Mouse (Mus musculus) liver, embryonic 12.5 days (tissue): ENCODE results near the gene Zfp963. TPM values are rescaled to one million over a fixed set of nuclear protein-coding genes. Genes with fewer than 3 reads are reported as not detected.
"Not testable (repeated sequence)": the region's sequence is repeated elsewhere in the genome, so short reads cannot be mapped to it uniquely, and the experiment has no call there.

Experiments
- ATAC-seq: fragments of 200-750 bp; cut with Nextera tagmentation; 2 replicates; pipeline ENCODE4 v1.8.0; 2017; ENCODE audit warnings: moderate number of reproducible peaks, mild to moderate bottlenecking, moderate library complexity
- H3K27ac ChIP-seq: fragments of 300-500 bp; sonication (generic); 2 replicates; pipeline ENCODE4 v1.5.1; 2016; ENCODE audit warnings: mild to moderate bottlenecking
- H3K27me3 ChIP-seq: fragments of 300-500 bp; sonication (generic); replicated peaks from 2 replicates; pipeline ENCODE4 v1.6.1; 2016; ENCODE audit warnings: mild to moderate bottlenecking, moderate library complexity
- H3K36me3 ChIP-seq: fragments of 300-500 bp; sonication (generic); 2 replicates; pipeline ENCODE4 v1.6.1; 2016; ENCODE audit warnings: mild to moderate bottlenecking, moderate library complexity
- H3K4me1 ChIP-seq: fragments of 300-500 bp; sonication (generic); 2 replicates; pipeline ENCODE4 v1.6.1; 2016
- H3K4me2 ChIP-seq: fragments of 300-500 bp; sonication (generic); 2 replicates; pipeline ENCODE4 v1.6.1; 2016; ENCODE audit warnings: mild to moderate bottlenecking, moderate library complexity
- H3K4me3 ChIP-seq: fragments of 300-500 bp; sonication (generic); 2 replicates; pipeline ENCODE4 v1.5.1; 2016; ENCODE audit warnings: mild to moderate bottlenecking, moderate library complexity
- H3K9ac ChIP-seq: fragments of 300-500 bp; sonication (generic); 2 replicates; pipeline ENCODE4 v1.6.1; 2016; ENCODE audit warnings: mild to moderate bottlenecking, moderate library complexity
- H3K9me3 ChIP-seq: fragments of 300-500 bp; sonication (generic); replicated peaks from 2 replicates; pipeline ENCODE4 v1.6.1; 2016; ENCODE audit warnings: mild to moderate bottlenecking, moderate library complexity
- WGBS: fragments of 180-500 bp; shearing (Covaris S2); methylation state at CpG from one replicate; pipeline ENCODE4 v1.1.7; 2016; ENCODE audit not compliant: insufficient replicate concordance; 5-methylcytosine and 5-hydroxymethylcytosine counted together
- polyA plus RNA-seq: library from polyadenylated mRNA; unstranded; fragments of >200 nt; fragmentation: Nextera tagmentation; extraction: Ambion mirVana; gene quantifications from 2 replicates; pipeline ENCODE4 v1.2.1, GENCODE M21; 2016

The Zfp963 gene
- polyA plus RNA-seq, 1 experiment from 2014 or later, result 1.8 TPM

GRCm38 (mm10) chr8:69717232-69717580 is 32.6 kb downstream of the Zfp963 start:
- Histone ChIP-seq H3K9me3 (no peaks in the 10 kb centered on the region), H3K27ac (no peak overlapping the region), H3K9ac (no peak overlapping the region), H3K4me3 (peak overlapping the region; percentile 88), H3K4me2 (peak overlapping the region; percentile 68), H3K36me3 (peaks cover 19% of the 10 kb centered on the region), H3K27me3 (no peaks in the 10 kb centered on the region), H3K4me1 (peaks cover 29% of the 10 kb centered on the region)
- 40% methylated on average over 5 of the region's 5 CpGs for WGBS
- peak; percentile 16 for ATAC-seq

GRCm38 (mm10) chr8:69716403-69717231 is 33.2 kb downstream of the Zfp963 start:
- WGBS, result under 1% methylated on average over 52 of the region's 52 CpGs
- ATAC-seq, result peak; percentile 98
- H3K9ac ChIP-seq, result peak overlapping the region; percentile 93

GRCm38 (mm10) chr8:69715366-69715765 is 34.4 kb downstream of the Zfp963 start:
- Histone ChIP-seq H3K9ac (peak overlapping the region; percentile 93), H3K4me3 (peak overlapping the region; percentile 88), H3K4me2 (peak overlapping the region; percentile 59), H3K9me3 (no peaks in the 10 kb centered on the region), H3K27ac (no peak overlapping the region), H3K4me1 (peaks cover 29% of the 10 kb centered on the region), H3K36me3 (peaks cover 37% of the 10 kb centered on the region), H3K27me3 (no peaks in the 10 kb centered on the region)
- WGBS, result 73% methylated on average over 6 of the region's 6 CpGs
- no peak for ATAC-seq

More at GRCm38 (mm10) chr8:69716403-69717231, 33.2 kb downstream of the Zfp963 start:
- H3K4me2 ChIP-seq, result peak overlapping the region; percentile 68
- peaks cover 29% of the 10 kb centered on the region for H3K4me1 ChIP-seq
- peaks cover 25% of the 10 kb centered on the region for H3K36me3 ChIP-seq
- peak overlapping the region; percentile 88 for H3K4me3 ChIP-seq
- no peaks in the 10 kb centered on the region for H3K27me3 ChIP-seq
- H3K27ac ChIP-seq, result peak overlapping the region; percentile 99
- H3K9me3 ChIP-seq, result no peaks in the 10 kb centered on the region

- H3K9ac ChIP-seq, result no peak overlapping the region
- no peaks in the 10 kb centered on the region for H3K27me3 ChIP-seq
- H3K4me1 ChIP-seq, result peaks cover 29% of the 10 kb centered on the region
- H3K9me3 ChIP-seq, result no peaks in the 10 kb centered on the region
- no peak for ATAC-seq
- peaks cover 56% of the 10 kb centered on the region for H3K36me3 ChIP-seq
- H3K4me3 ChIP-seq, result no peak overlapping the region
- no peak overlapping the region for H3K4me2 ChIP-seq
- WGBS, result 67% methylated on average over 8 of the region's 8 CpGs
- no peak overlapping the region for H3K27ac ChIP-seq
These were observed 36.3 kb downstream of the Zfp963 start for GRCm38 (mm10) chr8:69713516-69713915.

- H3K36me3 ChIP-seq, result peaks cover 85% of the 10 kb centered on the region
- not testable (repeated sequence) for H3K9me3 ChIP-seq, H3K9ac ChIP-seq, H3K4me3 ChIP-seq, ATAC-seq, H3K27ac ChIP-seq, H3K4me2 ChIP-seq, H3K27me3 ChIP-seq
- 90% methylated on average over 10 of the region's 10 CpGs for WGBS
- H3K4me1 ChIP-seq, result peaks cover 23% of the 10 kb centered on the region
These were observed 39.1 kb downstream of the Zfp963 start, which contains the start of gene Zfp869 for GRCm38 (mm10) chr8:69710624-69711023. Zfp869 (minus strand) TSS chr8:69710724.

- Histone ChIP-seq H3K9me3 (0 out of 2 replicates have a peak, but pooled peaks cover 9% of the 10 kb centered on the region), H3K27ac (no peak overlapping the region), H3K4me3 (no peak overlapping the region), H3K4me2 (no peak overlapping the region), H3K9ac (no peak overlapping the region), H3K36me3 (peaks cover 39% of the 10 kb centered on the region), H3K4me1 (no peaks in the 10 kb centered on the region), H3K27me3 (no peaks in the 10 kb centered on the region)
- whole genome bisulfite sequencing, result 58% methylated on average over 6 of the region's 6 CpGs
- ATAC-seq, result no peak
These were observed 48.0 kb downstream of the Zfp963 start for GRCm38 (mm10) chr8:69701810-69702209.

Other genes starting within 250 kb of the Zfp963 start
- gene Gm7697, start 227.0 kb downstream of the Zfp963 start, polyA plus RNA-seq, result not detected in 2 replicates
- 9.6 and 9.7 TPM in 2 replicates for gene Zfp868, start 124.4 kb downstream of the Zfp963 start, polyA plus RNA-seq
- gene Zfp964, start 95.5 kb downstream of the Zfp963 start, polyA plus RNA-seq, result 0.42 and 0.58 TPM in 2 replicates
- gene Zfp869, start 39.2 kb downstream of the Zfp963 start, polyA plus RNA-seq, result 14.8 and 15.8 TPM in 2 replicates
- 0.32 TPM in 1 of 2 replicates, not detected in the other for gene Gm20422, start 24.9 kb upstream of the Zfp963 start, polyA plus RNA-seq
- gene Atp13a1, start 41.2 kb upstream of the Zfp963 start, polyA plus RNA-seq, result 32.8 and 33.9 TPM in 2 replicates
- 10.9 and 12.3 TPM in 2 replicates for gene Zfp866, start 41.2 kb upstream of the Zfp963 start, polyA plus RNA-seq
- 5.4 and 6.6 TPM in 2 replicates for gene Gmip, start 58.7 kb upstream of the Zfp963 start, polyA plus RNA-seq
- gene Lpar2, start 72.5 kb upstream of the Zfp963 start, polyA plus RNA-seq, result 0.12 and 0.20 TPM in 2 replicates
- gene Pbx4, start 82.5 kb upstream of the Zfp963 start, polyA plus RNA-seq, result 3.1 and 3.2 TPM in 2 replicates
- 0.14 and 0.33 TPM in 2 replicates for gene Cilp2, start 137.7 kb upstream of the Zfp963 start, polyA plus RNA-seq
- gene Tssk6, start 152.2 kb upstream of the Zfp963 start, polyA plus RNA-seq, result 3.8 and 4.5 TPM in 2 replicates
- 121 and 122 TPM in 2 replicates for gene Ndufa13, start 152.6 kb upstream of the Zfp963 start, polyA plus RNA-seq
- 0.74 and 0.86 TPM in 2 replicates for gene Yjefn3, start 152.7 kb upstream of the Zfp963 start, polyA plus RNA-seq
- 60.2 and 62.6 TPM in 2 replicates for gene Gatad2a, start 246.4 kb upstream of the Zfp963 start, polyA plus RNA-seq